ENCODE assay signal across 9 mouse cellular contexts in genomic region chr4:43045285-43045658, GRCm38 (mm10). TPM values are rescaled to one million over a fixed set of nuclear protein-coding genes. Genes with fewer than 3 reads are reported as not detected.
A peak's percentile ranks its signal among the peaks of the same experiment; 100 is the strongest.
DNase-seq lines count a peak whose midpoint lies in the region; ATAC-seq and TF ChIP-seq lines count a peak whose summit lies in the region.
"Had no signal": no experiment of that assay in that cellular context is flagged by ENCODE, and none has a peak within 500 bp of the region (broad histone marks: within the 10 kb centered on the region; RNA-seq: fewer than 3 reads in every experiment).

No protein-coding gene starts in this region.

- peak overlapping the region; percentile 81 for H3K9ac ChIP-seq in heart, embryonic 13.5 days

- no peaks in the 10 kb centered on the region for H3K36me3 ChIP-seq in heart, embryonic 13.5 days
- H3K36me3 ChIP-seq in G1E (replicated peaks) (no peaks in the 10 kb centered on the region), macrophage (ENCODE audit: inconsistent target) (no peaks in the 10 kb centered on the region)

- H3K27ac ChIP-seq in heart, embryonic 13.5 days (replicated peaks): peak overlapping the region; percentile 83
- H3K27ac ChIP-seq in macrophage: peak overlapping the region; percentile 96

- H3K4me3 ChIP-seq in heart, embryonic 13.5 days: peak overlapping the region; percentile 66
- peak overlapping the region; percentile 73 for H3K4me3 ChIP-seq in G1E (ENCODE audit: low read depth, low read length)
- H3K4me3 ChIP-seq in macrophage (ENCODE audit: inconsistent target): peak overlapping the region; percentile 62

- WGBS in heart, embryonic 13.5 days: 9% methylated on average over 13 of the region's 13 CpGs
- WGBS in macrophage (ENCODE audit: missing documents): 8% methylated on average over 13 of the region's 13 CpGs

- no peak for DNase-seq in heart, postnatal 25 days (ENCODE audit: low spot score)
- DNase-seq in G1E (ENCODE audit: low spot score): no peak
- peak; percentile 39 for DNase-seq in heart, postnatal 4 days
- DNase-seq in spleen, postnatal 4 days (ENCODE audit: low spot score in 2 of 2): no peak
- no peak for DNase-seq in adrenal gland, adult 2 months

- no peaks in the 10 kb centered on the region; the same call in 1 of the 2 replicates for H3K79me2 ChIP-seq in macrophage (ENCODE audit: inconsistent target)

- intact Hi-C loops in heart, postnatal 25 days (cut with DNase I): no loop called here

- no peaks in the 10 kb centered on the region for H3K9me3 ChIP-seq in heart, embryonic 13.5 days
- H3K9me3 ChIP-seq in G1E (replicated peaks): no peaks in the 10 kb centered on the region

- TF ChIP-seq CTCF in G1E (IDR thresholded peaks at IDR 0.05; ENCODE audit: low read depth, low read length): no peak

- no peak for ATAC-seq in heart, embryonic 13.5 days (ENCODE audit: extremely low read depth, insufficient number of reproducible peaks, low FRiP score, low TSS enrichment)
- ATAC-seq in G1E (ENCODE audit: extremely low read depth, insufficient number of reproducible peaks, low FRiP score, poor library complexity, severe bottlenecking): no peak
- ATAC-seq in frontal cortex, adult (ENCODE audit: low TSS enrichment): no peak

- no peaks in the 10 kb centered on the region for H3K27me3 ChIP-seq in heart, embryonic 13.5 days (replicated peaks)
- peaks cover 9% of the 10 kb centered on the region for H3K27me3 ChIP-seq in G1E (ENCODE audit: insufficient read depth, low read length)
- H3K27me3 ChIP-seq: Patski had no signal

- H3K4me2 ChIP-seq in heart, embryonic 13.5 days: peak overlapping the region; percentile 74

- peaks cover 41% of the 10 kb centered on the region for H3K4me1 ChIP-seq in heart, embryonic 13.5 days
- H3K4me1 ChIP-seq in G1E (ENCODE audit: insufficient read depth, low read depth, low read length): peaks cover 59% of the 10 kb centered on the region

RNA-seq across cellular contexts. Expression of gene Fam214b, which starts 0.7 kb away (rescaled TPM):
- 14.8 and 15.5 TPM in 2 replicates for polyA plus RNA-seq in heart, embryonic 13.5 days (2015; fragmentation: Nextera tagmentation; extraction: Ambion mirVana)
- total RNA-seq in heart, postnatal 25 days (2021): 10 to 100 TPM; 27.7 to 32.8 TPM
- total RNA-seq in G1E (2014; fragmentation: Nextera tagmentation) (10.2 and 24.4 TPM in 2 replicates), G1E (2017) (12.6 and 17.8 TPM in 2 replicates)
- polyA plus RNA-seq in G1E (2012) (15.0 and 17.7 TPM in 2 replicates), macrophage (2018) (31.7 to 44.7 TPM (median 36.4 TPM) in 3 replicates)
- 10 to 100 TPM; 20.4 to 20.7 TPM for total RNA-seq in heart, postnatal 4 days (2021)
- 100 to 1,000 TPM in 19 of 26 experiments, 10 to 100 TPM in 7; 51.3 to 209 (median 126) TPM for total RNA-seq in macrophage (2018; cell fraction: chromatin; rRNA removed)
- 10 to 100 TPM; 48.3 to 79.6 (median 54.6) TPM for total RNA-seq in macrophage (2018; cell fraction: cytosol; rRNA removed)
- 100 to 1,000 TPM in 6 of 26 experiments, 10 to 100 TPM in 20; 50.1 to 117 (median 81.6) TPM for total RNA-seq in macrophage (2018; cell fraction: nucleus; rRNA removed)
- total RNA-seq in adrenal gland, adult 2 months (2021): 10 to 100 TPM; 51.5 TPM
- polyA plus RNA-seq in adrenal gland, adult 2 months (2012; rRNA removed): 42.1 and 43.5 TPM in 2 replicates

RNA-seq across cellular contexts. Expression of gene Unc13b, which starts 13.5 kb away (rescaled TPM):
- polyA plus RNA-seq in heart, embryonic 13.5 days (2015; fragmentation: Nextera tagmentation; extraction: Ambion mirVana): 9.7 and 10.2 TPM in 2 replicates
- total RNA-seq in heart, postnatal 25 days (2021): 10 to 100 TPM; 14.8 to 16.3 TPM
- total RNA-seq in G1E (2014; fragmentation: Nextera tagmentation): 0.63 and 3.9 TPM in 2 replicates
- total RNA-seq in G1E (2017): 4.0 and 5.5 TPM in 2 replicates
- 0.36 and 0.56 TPM in 2 replicates for polyA plus RNA-seq in G1E (2012)
- 10 to 100 TPM; 39.9 to 42.1 TPM for total RNA-seq in heart, postnatal 4 days (2021)
- 1 to 10 TPM in 22 of 26 experiments, under 1 TPM in 4; 0.34 to 5.0 (median 1.9) TPM for total RNA-seq in macrophage (2018; cell fraction: chromatin; rRNA removed)
- under 1 TPM; 0.17 to 0.72 (median 0.33) TPM for total RNA-seq in macrophage (2018; cell fraction: cytosol; rRNA removed)
- total RNA-seq in macrophage (2018; cell fraction: nucleus; rRNA removed): 1 to 10 TPM in 11 of 26 experiments, under 1 TPM in 15; 0.34 to 2.6 (median 0.85) TPM
- 0.18 to 0.37 TPM (median 0.36 TPM) in 3 replicates for polyA plus RNA-seq in macrophage (2018)
- 10 to 100 TPM; 10.6 to 11.1 TPM for total RNA-seq in adrenal gland, adult 2 months (2021)
- 6.0 and 8.6 TPM in 2 replicates for polyA plus RNA-seq in adrenal gland, adult 2 months (2012; rRNA removed)

RNA-seq across cellular contexts. Expression of gene Stoml2, which starts 13.8 kb away (rescaled TPM):
- 211 and 238 TPM in 2 replicates for polyA plus RNA-seq in heart, embryonic 13.5 days (2015; fragmentation: Nextera tagmentation; extraction: Ambion mirVana)
- total RNA-seq in heart, postnatal 25 days (2021): 100 to 1,000 TPM; 104 to 108 TPM
- total RNA-seq in G1E (2014; fragmentation: Nextera tagmentation) (191 and 233 TPM in 2 replicates), G1E (2017) (157 and 170 TPM in 2 replicates)
- polyA plus RNA-seq in G1E (2012) (145 and 169 TPM in 2 replicates), macrophage (2018) (35.0 to 52.0 TPM (median 48.6 TPM) in 3 replicates)
- 100 to 1,000 TPM; 101 to 107 TPM for total RNA-seq in heart, postnatal 4 days (2021)
- total RNA-seq in macrophage (2018; cell fraction: chromatin; rRNA removed): 10 to 100 TPM; 12.1 to 49.8 (median 30.2) TPM
- total RNA-seq in macrophage (2018; cell fraction: cytosol; rRNA removed): 10 to 100 TPM; 23.9 to 43.6 (median 34.7) TPM
- 10 to 100 TPM; 10.9 to 33.0 (median 21.7) TPM for total RNA-seq in macrophage (2018; cell fraction: nucleus; rRNA removed)
- 100 to 1,000 TPM; 227 to 252 TPM for total RNA-seq in adrenal gland, adult 2 months (2021)
- 192 and 291 TPM in 2 replicates for polyA plus RNA-seq in adrenal gland, adult 2 months (2012; rRNA removed)

RNA-seq across cellular contexts. Expression of gene Pigo, which starts 19.7 kb away (rescaled TPM):
- polyA plus RNA-seq in heart, embryonic 13.5 days (2015; fragmentation: Nextera tagmentation; extraction: Ambion mirVana): 12.7 and 13.8 TPM in 2 replicates
- total RNA-seq in heart, postnatal 25 days (2021): 10 to 100 TPM; 21.8 to 25.1 TPM
- total RNA-seq in G1E (2014; fragmentation: Nextera tagmentation): 11.8 and 17.2 TPM in 2 replicates
- total RNA-seq in G1E (2017): 9.4 and 9.7 TPM in 2 replicates
- polyA plus RNA-seq in G1E (2012): 11.2 and 11.6 TPM in 2 replicates
- total RNA-seq in heart, postnatal 4 days (2021): 10 to 100 TPM; 24.7 to 24.9 TPM
- total RNA-seq in macrophage (2018; cell fraction: chromatin; rRNA removed): 10 to 100 TPM in 21 of 26 experiments, 1 to 10 TPM in 5; 5.2 to 38.0 (median 19.7) TPM
- total RNA-seq in macrophage (2018; cell fraction: cytosol; rRNA removed): 1 to 10 TPM; 3.6 to 7.9 (median 5.3) TPM
- 10 to 100 TPM in 25 of 26 experiments, 1 to 10 TPM in 1; 6.2 to 33.9 (median 18.6) TPM for total RNA-seq in macrophage (2018; cell fraction: nucleus; rRNA removed)
- polyA plus RNA-seq in macrophage (2018): 2.5 to 5.6 TPM (median 4.2 TPM) in 3 replicates
- total RNA-seq in adrenal gland, adult 2 months (2021): 10 to 100 TPM; 16.5 to 20.2 TPM
- polyA plus RNA-seq in adrenal gland, adult 2 months (2012; rRNA removed): 21.3 and 25.4 TPM in 2 replicates

RNA-seq across cellular contexts. Expression of gene Fancg, which starts 35.0 kb away (rescaled TPM):
- polyA plus RNA-seq in heart, embryonic 13.5 days (2015; fragmentation: Nextera tagmentation; extraction: Ambion mirVana): 10.8 and 11.0 TPM in 2 replicates
- 1 to 10 TPM; 3.8 to 4.3 TPM for total RNA-seq in heart, postnatal 25 days (2021)
- total RNA-seq in G1E (2014; fragmentation: Nextera tagmentation) (15.2 and 16.8 TPM in 2 replicates), G1E (2017) (12.9 and 18.7 TPM in 2 replicates)
- polyA plus RNA-seq in G1E (2012) (4.3 and 9.4 TPM in 2 replicates), macrophage (2018) (4.6 to 9.0 TPM (median 7.8 TPM) in 3 replicates)
- total RNA-seq in heart, postnatal 4 days (2021): 1 to 10 TPM; 7.4 to 8.2 TPM
- total RNA-seq in macrophage (2018; cell fraction: chromatin; rRNA removed): 10 to 100 TPM in 19 of 26 experiments, 1 to 10 TPM in 7; 2.5 to 44.7 (median 20.7) TPM
- 10 to 100 TPM in 6 of 26 experiments, 1 to 10 TPM in 20; 5.5 to 11.2 (median 8.3) TPM for total RNA-seq in macrophage (2018; cell fraction: cytosol; rRNA removed)
- 10 to 100 TPM in 16 of 26 experiments, 1 to 10 TPM in 10; 3.3 to 28.6 (median 18.6) TPM for total RNA-seq in macrophage (2018; cell fraction: nucleus; rRNA removed)
- 1 to 10 TPM; 7.7 to 8.9 TPM for total RNA-seq in adrenal gland, adult 2 months (2021)
- polyA plus RNA-seq in adrenal gland, adult 2 months (2012; rRNA removed): 10.8 and 13.5 TPM in 2 replicates
